Mouse (Mus musculus) mouse trophoblast stem cell (cell line): ENCODE measurements at regions not wholly inside any gene's neighbourhood (a gene's known extent, or its start where the extent isn't known, plus 50 kb on each side); places are given as distances from the start of the nearest gene placed in this dataset.
"Not testable (repeated sequence)": the region's sequence is repeated elsewhere in the genome, so short reads cannot be mapped to it uniquely, and the experiment has no call there.

ENCODE experiments used
- in situ Hi-C, 2 experiments: fragments of 300-500 bp; cut with MseI, MboI; formaldehyde crosslinking; loops; 2 replicates in 1 of 2; 3 replicates in 1 of 2; pipeline ENCODE4 v1.15.1; 2025

GRCm38 (mm10) chr13:52139140-52139809 is 292.8 kb downstream of the Gadd45g start:
- in situ Hi-C loops = no loop called here

- in situ Hi-C loops = no loop called here
Observed at GRCm38 (mm10) chr13:52140221-52140620, 293.7 kb downstream of the Gadd45g start.

- in situ Hi-C loops = not testable (repeated sequence)
Observed at GRCm38 (mm10) chr13:52144066-52144465, 297.6 kb downstream of the Gadd45g start.

- in situ Hi-C loops = no loop called here
Observed at GRCm38 (mm10) chr13:52145926-52146325, 299.4 kb downstream of the Gadd45g start.

- in situ Hi-C loops = no loop called here
Observed at GRCm38 (mm10) chr13:52150281-52150680, 303.8 kb downstream of the Gadd45g start.

- in situ Hi-C loops = no loop called here
Observed at GRCm38 (mm10) chr13:52151777-52152176, 305.3 kb downstream of the Gadd45g start.

- in situ Hi-C loops = no loop called here
Observed at GRCm38 (mm10) chr13:52152221-52152620, 305.7 kb downstream of the Gadd45g start.

- in situ Hi-C loops = no loop called here
Observed at GRCm38 (mm10) chr13:52153030-52153429, 306.6 kb downstream of the Gadd45g start.

- in situ Hi-C loops = no loop called here
Observed at GRCm38 (mm10) chr13:52153576-52153975, 307.1 kb downstream of the Gadd45g start.

GRCm38 (mm10) chr13:52154111-52154843 is 307.8 kb downstream of the Gadd45g start:
- in situ Hi-C loops = no loop called here

GRCm38 (mm10) chr13:52154844-52155587 is 308.5 kb downstream of the Gadd45g start:
- in situ Hi-C loops = no loop called here

- in situ Hi-C loops = no loop called here
Observed at GRCm38 (mm10) chr13:52155588-52156086, 309.2 kb downstream of the Gadd45g start.

GRCm38 (mm10) chr13:52162676-52163075 is 316.2 kb downstream of the Gadd45g start:
- in situ Hi-C loops = no loop called here

- in situ Hi-C loops = no loop called here
Observed at GRCm38 (mm10) chr13:52165531-52165930, 319.1 kb downstream of the Gadd45g start.

- in situ Hi-C loops = no loop called here
Observed at GRCm38 (mm10) chr13:52167968-52168367, 321.5 kb downstream of the Gadd45g start.

- in situ Hi-C loops = no loop called here
Observed at GRCm38 (mm10) chr13:52172706-52173346, 326.3 kb downstream of the Gadd45g start.

- in situ Hi-C loops = no loop called here
Observed at GRCm38 (mm10) chr13:52175665-52176064, 329.2 kb downstream of the Gadd45g start.

GRCm38 (mm10) chr13:52179977-52180376 is 333.5 kb downstream of the Gadd45g start:
- in situ Hi-C loops = no loop called here

GRCm38 (mm10) chr13:52183635-52184034 is 337.2 kb downstream of the Gadd45g start:
- in situ Hi-C loops = no loop called here

- in situ Hi-C loops = no loop called here
Observed at GRCm38 (mm10) chr13:52185574-52185973, 339.1 kb downstream of the Gadd45g start.

- in situ Hi-C loops = no loop called here
Observed at GRCm38 (mm10) chr13:52187841-52188604, 341.5 kb downstream of the Gadd45g start.
